Mouse (Mus musculus): ENCODE data around the gene Inpp5a. TPM values are rescaled to one million over a fixed set of nuclear protein-coding genes. Genes with fewer than 3 reads are reported as not detected.

Gene Inpp5a
- polyA plus RNA-seq, 1 experiment from 2014 or later: 28.4 TPM

GRCm38 (mm10) chr7:139479077-139479476, 90.2 kb downstream of the Inpp5a start:
- Histone ChIP-seq H3K4me2 (ENCODE audit: low read depth) (no peak overlapping the region), H3K27me3 (ENCODE audit: control insufficient read depth, insufficient read depth, low read length) (no peaks in the 10 kb centered on the region), H3K27ac (ENCODE audit: low read depth, low read length) (no peak overlapping the region), H3K4me1 (ENCODE audit: control insufficient read depth, insufficient read depth, low read length) (no peaks in the 10 kb centered on the region), H3K36me3 (ENCODE audit: control insufficient read depth, insufficient read depth, low read length) (no peaks in the 10 kb centered on the region), H3K9me3 (ENCODE audit: control insufficient read depth, low read length) (no peaks in the 10 kb centered on the region), H3K4me3 (ENCODE audit: low read depth, low read length) (no peak overlapping the region), H3K9ac (ENCODE audit: low read length) (no peak overlapping the region)
- ATAC-seq (ENCODE audit: insufficient read depth, low FRiP score, low TSS enrichment) (no peak), DNase-seq (ENCODE audit: low spot score) (no peak)
- 89% methylated on average over 1 of the region's 1 CpGs for WGBS

- WGBS: 83% methylated on average over 6 of the region's 6 CpGs
- H3K4me2 ChIP-seq (ENCODE audit: low read depth): no peak overlapping the region
- H3K36me3 ChIP-seq (ENCODE audit: control insufficient read depth, insufficient read depth, low read length): no peaks in the 10 kb centered on the region
- no peaks in the 10 kb centered on the region for H3K4me1 ChIP-seq (ENCODE audit: control insufficient read depth, insufficient read depth, low read length)
- no peak overlapping the region for H3K9ac ChIP-seq (ENCODE audit: low read length)
- H3K9me3 ChIP-seq (ENCODE audit: control insufficient read depth, low read length): no peaks in the 10 kb centered on the region
- no peak overlapping the region for H3K4me3 ChIP-seq (ENCODE audit: low read depth, low read length)
- DNase-seq (ENCODE audit: low spot score) (no peak), ATAC-seq (ENCODE audit: insufficient read depth, low FRiP score, low TSS enrichment) (no peak)
- peaks cover 3% of the 10 kb centered on the region; the same call in 1 of the 2 replicates for H3K27me3 ChIP-seq (ENCODE audit: control insufficient read depth, insufficient read depth, low read length)
- no peak overlapping the region for H3K27ac ChIP-seq (ENCODE audit: low read depth, low read length)
Observed at GRCm38 (mm10) chr7:139479626-139480025, 90.7 kb downstream of the Inpp5a start.

GRCm38 (mm10) chr7:139484206-139484955, 95.5 kb downstream of the Inpp5a start:
- DNase-seq (ENCODE audit: low spot score) (peak; percentile 52), ATAC-seq (ENCODE audit: insufficient read depth, low FRiP score, low TSS enrichment) (no peak)
- peaks cover 6% of the 10 kb centered on the region; the same call in 1 of the 2 replicates for H3K27me3 ChIP-seq (ENCODE audit: control insufficient read depth, insufficient read depth, low read length)
- H3K9me3 ChIP-seq (ENCODE audit: control insufficient read depth, low read length): no peaks in the 10 kb centered on the region
- 63% methylated on average over 9 of the region's 9 CpGs for WGBS
- H3K36me3 ChIP-seq (ENCODE audit: control insufficient read depth, insufficient read depth, low read length): no peaks in the 10 kb centered on the region
- H3K27ac ChIP-seq (ENCODE audit: low read depth, low read length): no peak overlapping the region
- no peak overlapping the region for H3K4me3 ChIP-seq (ENCODE audit: low read depth, low read length)
- H3K4me1 ChIP-seq (ENCODE audit: control insufficient read depth, insufficient read depth, low read length): no peaks in the 10 kb centered on the region
- H3K4me2 ChIP-seq (ENCODE audit: low read depth): no peak overlapping the region
- H3K9ac ChIP-seq (ENCODE audit: low read length): no peak overlapping the region

- DNase-seq (ENCODE audit: low spot score) (no peak), ATAC-seq (ENCODE audit: insufficient read depth, low FRiP score, low TSS enrichment) (no peak)
- Histone ChIP-seq H3K36me3 (ENCODE audit: control insufficient read depth, insufficient read depth, low read length) (no peaks in the 10 kb centered on the region), H3K27me3 (ENCODE audit: control insufficient read depth, insufficient read depth, low read length) (peaks cover 3% of the 10 kb centered on the region; the same call in 1 of the 2 replicates), H3K9ac (ENCODE audit: low read length) (no peak overlapping the region), H3K4me3 (ENCODE audit: low read depth, low read length) (no peak overlapping the region), H3K4me1 (ENCODE audit: control insufficient read depth, insufficient read depth, low read length) (no peaks in the 10 kb centered on the region), H3K4me2 (ENCODE audit: low read depth) (no peak overlapping the region), H3K9me3 (ENCODE audit: control insufficient read depth, low read length) (no peaks in the 10 kb centered on the region), H3K27ac (ENCODE audit: low read depth, low read length) (no peak overlapping the region)
- WGBS: 57% methylated on average over 3 of the region's 3 CpGs
Observed at GRCm38 (mm10) chr7:139489721-139490211, 100.9 kb downstream of the Inpp5a start.

- Histone ChIP-seq H3K9me3 (ENCODE audit: control insufficient read depth, low read length) (no peaks in the 10 kb centered on the region), H3K27ac (ENCODE audit: low read depth, low read length) (no peak overlapping the region), H3K4me3 (ENCODE audit: low read depth, low read length) (no peak overlapping the region), H3K27me3 (ENCODE audit: control insufficient read depth, insufficient read depth, low read length) (peaks cover 3% of the 10 kb centered on the region; the same call in 1 of the 2 replicates), H3K36me3 (ENCODE audit: control insufficient read depth, insufficient read depth, low read length) (no peaks in the 10 kb centered on the region), H3K4me2 (ENCODE audit: low read depth) (no peak overlapping the region), H3K4me1 (ENCODE audit: control insufficient read depth, insufficient read depth, low read length) (no peaks in the 10 kb centered on the region), H3K9ac (ENCODE audit: low read length) (no peak overlapping the region)
- no peak for ATAC-seq (ENCODE audit: insufficient read depth, low FRiP score, low TSS enrichment)
- WGBS: 95% methylated on average over 4 of the region's 4 CpGs
- no peak for DNase-seq (ENCODE audit: low spot score)
Observed at GRCm38 (mm10) chr7:139492351-139492750, 103.4 kb downstream of the Inpp5a start.

GRCm38 (mm10) chr7:139492946-139493345, 104.0 kb downstream of the Inpp5a start:
- Histone ChIP-seq H3K4me3 (ENCODE audit: low read depth, low read length) (no peak overlapping the region), H3K9ac (ENCODE audit: low read length) (no peak overlapping the region), H3K4me1 (ENCODE audit: control insufficient read depth, insufficient read depth, low read length) (no peaks in the 10 kb centered on the region), H3K27me3 (ENCODE audit: control insufficient read depth, insufficient read depth, low read length) (no peaks in the 10 kb centered on the region), H3K9me3 (ENCODE audit: control insufficient read depth, low read length) (no peaks in the 10 kb centered on the region), H3K36me3 (ENCODE audit: control insufficient read depth, insufficient read depth, low read length) (no peaks in the 10 kb centered on the region), H3K27ac (ENCODE audit: low read depth, low read length) (no peak overlapping the region), H3K4me2 (ENCODE audit: low read depth) (no peak overlapping the region)
- ATAC-seq (ENCODE audit: insufficient read depth, low FRiP score, low TSS enrichment) (no peak), DNase-seq (ENCODE audit: low spot score) (no peak)
- 41% methylated on average over 2 of the region's 2 CpGs for WGBS

- Histone ChIP-seq H3K4me3 (ENCODE audit: low read depth, low read length) (no peak overlapping the region), H3K9ac (ENCODE audit: low read length) (no peak overlapping the region), H3K27me3 (ENCODE audit: control insufficient read depth, insufficient read depth, low read length) (no peaks in the 10 kb centered on the region), H3K27ac (ENCODE audit: low read depth, low read length) (no peak overlapping the region), H3K4me1 (ENCODE audit: control insufficient read depth, insufficient read depth, low read length) (no peaks in the 10 kb centered on the region), H3K36me3 (ENCODE audit: control insufficient read depth, insufficient read depth, low read length) (no peaks in the 10 kb centered on the region), H3K4me2 (ENCODE audit: low read depth) (no peak overlapping the region), H3K9me3 (ENCODE audit: control insufficient read depth, low read length) (no peaks in the 10 kb centered on the region)
- WGBS: 88% methylated on average over 6 of the region's 6 CpGs
- DNase-seq (ENCODE audit: low spot score): no peak
- no peak for ATAC-seq (ENCODE audit: insufficient read depth, low FRiP score, low TSS enrichment)
Observed at GRCm38 (mm10) chr7:139495791-139496190, 106.9 kb downstream of the Inpp5a start.

GRCm38 (mm10) chr7:139498038-139498625, 109.2 kb downstream of the Inpp5a start:
- DNase-seq (ENCODE audit: low spot score): peak; percentile 37
- Histone ChIP-seq H3K36me3 (ENCODE audit: control insufficient read depth, insufficient read depth, low read length) (no peaks in the 10 kb centered on the region), H3K27me3 (ENCODE audit: control insufficient read depth, insufficient read depth, low read length) (no peaks in the 10 kb centered on the region), H3K4me1 (ENCODE audit: control insufficient read depth, insufficient read depth, low read length) (no peaks in the 10 kb centered on the region), H3K4me2 (ENCODE audit: low read depth) (no peak overlapping the region), H3K9me3 (ENCODE audit: control insufficient read depth, low read length) (no peaks in the 10 kb centered on the region), H3K9ac (ENCODE audit: low read length) (no peak overlapping the region), H3K4me3 (ENCODE audit: low read depth, low read length) (no peak overlapping the region), H3K27ac (ENCODE audit: low read depth, low read length) (no peak overlapping the region)
- no peak for ATAC-seq (ENCODE audit: insufficient read depth, low FRiP score, low TSS enrichment)
- WGBS: 78% methylated on average over 19 of the region's 19 CpGs

- H3K4me3 ChIP-seq (ENCODE audit: low read depth, low read length): no peak overlapping the region
- H3K4me1 ChIP-seq (ENCODE audit: control insufficient read depth, insufficient read depth, low read length): no peaks in the 10 kb centered on the region
- H3K27ac ChIP-seq (ENCODE audit: low read depth, low read length): no peak overlapping the region
- no peaks in the 10 kb centered on the region for H3K9me3 ChIP-seq (ENCODE audit: control insufficient read depth, low read length)
- 71% methylated on average over 7 of the region's 7 CpGs for WGBS
- H3K4me2 ChIP-seq (ENCODE audit: low read depth): no peak overlapping the region
- H3K9ac ChIP-seq (ENCODE audit: low read length): no peak overlapping the region
- ATAC-seq (ENCODE audit: insufficient read depth, low FRiP score, low TSS enrichment) (no peak), DNase-seq (ENCODE audit: low spot score) (no peak)
- no peaks in the 10 kb centered on the region for H3K36me3 ChIP-seq (ENCODE audit: control insufficient read depth, insufficient read depth, low read length)
- H3K27me3 ChIP-seq (ENCODE audit: control insufficient read depth, insufficient read depth, low read length): peaks cover 4% of the 10 kb centered on the region; the same call in 1 of the 2 replicates
Observed at GRCm38 (mm10) chr7:139504064-139504463, 115.2 kb downstream of the Inpp5a start.

Measured in neural tube, embryonic 11.5 days (tissue).